Mouse (Mus musculus) gastrocnemius, adult 18-20 months (tissue): ENCODE results near the gene Rsph6a. TPM values are rescaled to one million over a fixed set of nuclear protein-coding genes. Genes with fewer than 3 reads are reported as not detected.
"Not testable (repeated sequence)": the region's sequence is repeated elsewhere in the genome, so short reads cannot be mapped to it uniquely, and the experiment has no call there.

Experiments used
- DNase-seq: peaks from one replicate; pipeline ENCODE4 v3.0.0; 2021; ENCODE audit warnings: low spot score
- total RNA-seq, 2 experiments: library from RNA; stranded (reverse); gene quantifications; 2 replicates each; pipeline ENCODE4 v1.2.3; 2021

Gene Rsph6a
- total RNA-seq, 2 experiments from 2014 or later: not detected

DNA sequence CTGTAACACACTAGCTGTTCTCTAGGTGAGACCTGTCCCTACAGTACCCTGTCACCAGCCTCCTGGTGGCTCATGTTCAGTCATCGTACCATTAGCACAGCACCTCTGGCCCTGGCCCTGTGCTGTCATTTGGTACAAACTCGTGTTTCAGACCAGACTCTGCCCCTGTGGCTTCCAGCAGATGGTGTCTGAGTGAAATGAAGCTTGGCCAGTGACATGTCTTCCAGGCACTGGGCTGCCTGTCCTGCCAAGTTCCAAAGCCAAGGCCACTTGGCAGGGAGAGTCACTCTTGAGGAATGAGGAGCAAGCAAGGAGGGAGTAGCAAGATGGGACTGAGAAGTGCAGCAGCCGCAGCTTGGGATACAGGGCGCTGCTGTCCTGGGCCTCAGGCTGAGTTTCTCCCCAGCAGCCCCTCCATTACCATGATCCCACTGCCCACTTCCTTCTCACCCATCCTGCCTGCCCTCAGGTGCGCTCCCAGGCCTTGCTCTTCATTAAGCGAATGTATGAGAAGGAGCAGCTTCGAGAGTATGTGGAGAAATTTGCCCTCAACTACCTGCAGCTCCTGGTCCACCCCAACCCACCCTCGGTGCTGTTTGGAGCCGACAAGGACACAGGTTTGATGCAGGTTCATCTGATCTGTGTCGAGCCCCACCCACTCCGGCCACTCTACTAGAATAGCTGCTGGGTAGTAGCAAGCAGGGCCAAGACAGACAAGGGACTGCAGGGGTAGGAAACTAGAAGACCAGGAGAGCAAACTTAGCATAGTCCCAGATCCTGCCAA, 8.0 kb upstream of the Rsph6a start:
- peak; percentile 86 for DNase-seq

GRCm38 (mm10) chr7:19048006-19048527, 6.4 kb upstream of the Rsph6a start:
- DNase-seq: no peak

DNA sequence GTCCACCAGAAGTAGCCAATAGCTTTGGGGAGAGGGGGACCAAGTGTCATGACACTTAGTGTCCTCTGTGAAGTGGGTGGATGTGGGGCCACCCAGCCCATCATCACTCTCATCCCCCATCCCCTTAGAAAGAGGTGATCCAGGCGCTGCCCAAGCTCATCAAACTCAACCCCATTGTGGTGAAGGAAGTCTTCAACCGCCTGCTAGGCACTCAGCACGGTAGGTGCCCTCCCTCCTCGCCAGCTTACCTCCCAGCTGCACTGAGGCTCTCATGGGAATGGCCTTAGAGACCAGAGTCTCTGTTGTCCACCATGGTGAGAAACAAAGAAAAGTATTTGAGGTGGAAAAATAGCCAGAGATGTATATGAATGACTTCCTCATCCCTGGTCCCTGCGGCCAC, 5.2 kb upstream of the Rsph6a start:
- no peak for DNase-seq

GRCm38 (mm10) chr7:19050172-19050571, 4.3 kb upstream of the Rsph6a start:
- no peak for DNase-seq

DNA sequence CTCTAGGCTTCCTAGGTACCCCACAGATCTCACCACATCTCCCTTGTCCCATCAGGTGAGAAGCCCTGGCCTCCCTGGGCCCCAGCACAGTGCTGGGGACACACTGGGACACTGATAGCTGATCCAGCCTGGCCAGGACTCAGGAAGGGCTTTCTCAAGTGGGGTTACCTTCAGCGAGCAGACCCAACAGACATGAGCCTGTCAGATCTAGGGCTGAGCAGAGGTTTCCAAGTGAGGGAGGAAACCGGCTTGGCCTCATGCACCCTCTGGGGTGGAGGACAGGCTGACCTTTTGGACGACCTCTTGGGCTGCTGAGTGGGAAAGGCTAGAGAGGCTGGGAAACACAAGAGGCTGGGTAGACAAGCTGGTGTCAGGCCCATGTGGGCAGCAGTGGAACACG, 3.3 kb upstream of the Rsph6a start:
- DNase-seq: no peak

DNA sequence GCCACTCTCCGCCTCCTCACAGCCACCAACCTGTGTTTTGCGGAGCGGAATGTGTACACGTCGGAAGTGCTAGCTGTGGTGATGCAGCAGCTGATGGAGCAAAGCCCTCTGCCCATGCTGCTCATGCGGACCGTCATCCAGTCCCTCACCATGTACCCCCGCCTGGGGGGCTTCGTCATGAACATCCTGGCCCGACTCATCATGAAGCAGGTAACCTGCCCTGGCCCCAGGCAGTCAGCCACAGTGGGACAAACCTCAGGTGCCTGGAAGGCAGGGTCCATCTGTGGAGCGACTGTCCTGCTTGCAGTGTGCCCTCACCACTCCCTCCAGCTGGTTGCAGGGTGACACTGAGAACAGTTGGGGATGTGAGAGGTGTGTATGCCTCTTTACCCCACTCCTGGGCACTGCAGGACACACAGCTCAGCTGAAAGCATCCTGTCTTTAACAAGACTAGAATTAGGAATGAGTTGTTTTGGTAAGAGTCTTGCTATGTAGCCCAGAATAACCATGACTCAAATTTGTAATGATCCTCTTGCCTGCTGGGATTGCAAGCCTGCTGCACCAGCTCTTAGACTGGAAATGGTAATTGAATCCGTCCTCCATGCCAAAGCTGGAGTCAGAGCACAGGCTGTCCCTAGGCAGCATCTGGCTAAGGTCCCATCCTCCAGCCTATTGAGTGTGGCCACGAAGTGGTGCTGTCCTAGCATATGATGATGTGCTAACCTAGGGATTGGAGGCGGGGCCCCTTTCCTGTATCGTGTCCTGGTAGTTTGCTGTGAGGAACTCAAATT, 1.9 kb upstream of the Rsph6a start:
- DNase-seq: peak; percentile 85

- no peak for DNase-seq
Observed at GRCm38 (mm10) chr7:19053136-19053532, 1.4 kb upstream of the Rsph6a start.

DNA sequence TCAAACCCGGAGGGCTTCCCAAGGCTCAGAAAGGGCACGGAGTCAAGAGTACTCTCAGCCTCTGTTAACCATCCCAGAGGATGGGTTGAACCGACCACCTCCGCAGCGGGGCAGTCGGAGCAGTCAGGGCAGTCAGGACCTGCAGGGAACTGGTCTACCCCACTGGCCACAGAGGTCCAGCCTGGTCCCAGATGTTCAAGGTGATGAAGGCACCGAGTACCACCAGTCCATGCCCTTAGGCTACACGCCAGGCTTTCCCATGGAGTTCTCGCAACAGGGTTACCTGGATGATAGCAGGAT, 237 bp downstream of the Rsph6a start:
- DNase-seq: no peak

GRCm38 (mm10) chr7:19055108-19055507, 618 bp downstream of the Rsph6a start:
- DNase-seq: no peak

GRCm38 (mm10) chr7:19057405-19057804, 2.9 kb downstream of the Rsph6a start:
- DNase-seq: no peak

DNA sequence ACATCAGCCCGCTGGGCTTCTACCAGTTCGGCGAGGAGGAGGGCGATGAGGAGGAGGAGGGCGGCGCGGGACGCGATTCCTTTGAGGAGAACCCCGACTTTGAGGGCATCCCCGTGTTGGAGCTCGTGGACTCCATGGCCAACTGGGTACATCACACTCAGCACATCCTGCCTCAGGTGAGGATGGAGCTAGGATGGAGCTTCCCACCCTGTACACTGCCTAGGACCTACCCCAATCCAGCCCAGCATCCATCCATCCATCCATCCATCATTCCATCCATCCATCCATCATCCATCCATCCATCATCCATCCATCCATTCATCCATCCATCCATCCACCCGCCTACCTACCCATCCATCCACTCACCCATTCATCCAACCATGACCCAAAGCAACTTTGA, 11.4 kb downstream of the Rsph6a start:
- no peak for DNase-seq

- no peak for DNase-seq
Observed at GRCm38 (mm10) chr7:19067063-19067462, 12.6 kb downstream of the Rsph6a start.

DNA sequence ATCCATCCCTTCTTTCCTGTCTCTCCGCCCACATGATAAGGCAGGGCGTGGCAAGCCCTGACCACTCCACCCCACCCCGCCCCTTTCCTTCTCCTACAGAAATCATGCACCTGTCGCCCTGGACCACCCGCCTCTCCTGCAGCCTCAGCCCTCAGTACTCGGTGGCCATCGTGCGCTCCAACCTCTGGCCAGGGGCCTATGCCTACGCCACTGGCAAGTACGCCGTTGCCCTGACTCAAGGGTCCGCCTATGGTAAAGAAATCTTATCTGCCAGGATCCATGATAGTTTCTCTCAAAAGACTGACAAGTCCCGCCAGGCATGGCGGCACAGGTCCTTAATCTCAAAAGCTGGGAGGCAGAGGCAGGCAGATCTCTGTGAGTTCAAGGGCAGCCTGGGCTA, 13.4 kb downstream of the Rsph6a start:
- no peak for DNase-seq

DNA sequence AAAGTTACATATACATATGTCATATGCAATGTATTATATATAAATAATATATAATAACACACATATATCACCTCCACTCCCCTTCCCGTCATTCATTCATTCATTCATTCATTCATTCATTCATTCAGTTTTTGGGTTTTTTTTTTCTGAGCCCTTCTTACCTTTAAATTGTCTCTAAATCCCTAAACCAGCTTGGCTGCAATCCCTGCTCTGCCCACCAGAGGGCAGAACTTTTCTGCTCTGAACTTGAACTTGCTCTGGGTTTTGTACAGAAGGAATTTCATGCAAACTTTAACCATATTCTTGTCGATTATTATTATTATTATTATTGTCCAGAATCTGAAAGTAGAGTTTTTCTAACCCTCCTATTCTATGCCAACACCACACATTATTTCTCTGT, 14.2 kb downstream of the Rsph6a start:
- peak; percentile 74 for DNase-seq

DNA sequence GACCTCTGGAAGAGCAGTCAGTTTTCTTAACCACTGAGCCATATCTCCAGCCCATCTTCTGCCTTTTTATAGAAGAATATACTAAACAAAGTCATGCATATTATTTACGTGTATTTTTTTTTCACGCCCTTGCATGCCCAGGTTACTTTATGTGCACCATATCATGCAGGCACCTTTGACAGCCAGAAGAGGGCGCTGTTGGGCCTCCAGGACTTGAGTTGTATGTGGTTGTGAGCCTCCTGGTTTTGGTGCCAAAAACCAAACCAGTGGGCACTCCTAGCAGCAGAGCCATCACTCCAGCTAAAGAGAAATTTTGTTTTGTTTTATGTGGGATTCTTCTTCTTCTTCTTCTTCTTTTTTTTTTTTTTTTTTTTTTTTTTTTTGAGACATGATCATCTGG, 15.0 kb downstream of the Rsph6a start:
- no peak for DNase-seq

DNA sequence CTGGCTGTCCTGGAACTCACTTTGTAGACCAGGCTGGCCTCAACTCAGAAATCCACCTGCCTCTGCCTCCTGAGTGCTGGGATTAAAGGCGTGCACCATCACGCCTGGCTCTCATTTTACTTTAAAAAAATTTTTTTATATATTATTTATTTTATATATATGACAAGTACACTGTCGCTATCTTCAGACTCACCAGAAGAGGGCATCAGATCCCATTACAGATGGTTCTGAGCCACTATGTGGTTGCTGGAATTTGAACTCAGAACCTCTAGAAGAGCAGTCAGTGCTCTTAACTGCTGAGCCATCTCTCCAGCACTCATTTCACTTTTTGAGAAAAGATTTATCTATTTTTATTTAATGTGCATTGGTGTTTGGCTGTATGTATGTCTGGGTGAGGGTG, 16.5 kb downstream of the Rsph6a start:
- not testable (repeated sequence) for DNase-seq

DNA sequence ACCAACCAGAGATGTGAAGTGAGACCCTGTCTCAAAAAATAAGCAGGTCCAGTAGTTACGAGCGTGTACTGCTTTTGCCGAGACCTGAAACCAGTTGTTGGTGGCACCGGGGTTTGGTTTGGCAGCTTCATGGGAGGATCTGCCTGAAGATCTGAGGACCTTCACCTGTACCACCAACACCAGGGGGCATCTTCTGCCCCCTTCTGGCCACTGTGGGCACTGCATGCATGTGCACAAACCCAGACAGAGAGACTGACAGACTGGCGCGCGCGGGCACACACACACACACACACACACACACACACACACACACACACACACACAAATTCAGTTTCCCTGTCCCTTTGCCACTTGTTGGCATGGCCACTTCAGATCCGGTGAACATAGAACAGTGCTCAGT, 19.0 kb downstream of the Rsph6a start:
- no peak for DNase-seq

- no peak for DNase-seq
Observed at GRCm38 (mm10) chr7:19074494-19074893, 20.0 kb downstream of the Rsph6a start.

DNA sequence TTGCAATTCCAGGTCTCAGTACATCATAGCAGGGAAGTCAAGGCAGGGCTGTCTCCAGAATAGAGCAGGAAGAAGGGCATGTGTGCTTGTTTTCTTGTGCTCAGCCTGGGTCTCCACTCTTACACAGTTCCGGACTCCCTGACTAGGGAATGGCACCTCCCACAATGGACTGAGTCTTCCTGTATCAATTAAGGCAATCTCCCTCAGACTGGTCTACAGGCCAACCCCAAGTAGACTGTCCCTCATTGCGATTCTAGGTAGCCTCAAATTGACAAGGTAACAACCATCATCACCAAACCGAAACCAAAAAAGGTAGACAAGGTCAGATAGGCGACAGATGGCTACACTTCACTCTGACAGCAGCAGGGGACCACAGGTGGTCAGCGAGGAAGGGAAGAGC, 20.7 kb downstream of the Rsph6a start:
- DNase-seq: no peak

GRCm38 (mm10) chr7:19075723-19076585, 21.5 kb downstream of the Rsph6a start, which contains the start of gene Dmwd:
Gene Dmwd, plus strand, starts transcription at chr7:19076227.
- peak; percentile 95 for DNase-seq

DNA sequence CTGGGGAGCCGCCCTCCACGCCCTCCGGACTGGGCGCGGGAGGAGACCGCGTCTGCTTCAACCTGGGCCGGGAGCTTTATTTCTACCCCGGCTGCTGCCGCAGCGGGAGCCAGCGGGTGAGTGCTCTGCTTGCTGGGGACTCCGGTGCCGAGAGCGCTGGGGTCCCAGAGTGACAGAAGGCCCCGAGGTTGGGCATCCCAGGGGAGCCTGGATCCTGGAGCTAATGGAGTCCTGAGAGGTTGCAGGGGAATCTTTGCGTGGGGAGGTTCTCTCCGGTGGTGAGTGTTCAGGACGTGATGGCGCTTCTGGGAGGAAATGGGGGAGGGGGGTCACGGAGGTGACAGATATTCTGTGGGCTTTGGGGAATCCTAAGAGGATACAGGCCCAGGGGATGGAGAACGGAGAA, 22.1 kb downstream of the Rsph6a start:
- DNase-seq: no peak

DNA sequence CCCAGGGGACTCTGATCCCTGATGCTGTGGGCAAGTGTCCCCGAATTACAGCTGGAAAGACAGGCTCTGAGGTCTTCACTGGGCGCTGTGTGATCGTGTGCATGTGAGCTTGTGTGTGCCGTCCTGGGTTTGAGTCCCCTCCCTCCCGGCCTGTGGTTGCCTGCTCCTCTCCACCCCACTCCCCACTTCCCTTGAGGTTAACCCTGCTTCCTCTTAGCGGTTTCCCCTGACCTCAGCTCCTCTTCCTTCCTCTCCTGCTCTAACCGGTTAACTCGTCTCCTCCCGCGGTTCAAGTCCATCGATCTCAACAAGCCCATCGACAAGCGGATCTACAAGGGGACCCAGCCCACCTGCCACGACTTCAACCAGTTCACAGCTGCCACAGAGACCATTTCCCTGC, 23.3 kb downstream of the Rsph6a start:
- DNase-seq: no peak
